Mouse (Mus musculus) adrenal gland (tissue): ENCODE data around the gene Pip4p1.

Experiments used
- intact Hi-C: fragments of 180-260 bp; cut with DNase I; formaldehyde crosslinking; loops from one replicate; pipeline ENCODE4 v1.15.1; 2025

Pip4p1 gene

GRCm38 (mm10) chr14:50895985-50896746, 34.5 kb downstream of the Pip4p1 start:
- intact Hi-C loops, result no loop called here

DNA sequence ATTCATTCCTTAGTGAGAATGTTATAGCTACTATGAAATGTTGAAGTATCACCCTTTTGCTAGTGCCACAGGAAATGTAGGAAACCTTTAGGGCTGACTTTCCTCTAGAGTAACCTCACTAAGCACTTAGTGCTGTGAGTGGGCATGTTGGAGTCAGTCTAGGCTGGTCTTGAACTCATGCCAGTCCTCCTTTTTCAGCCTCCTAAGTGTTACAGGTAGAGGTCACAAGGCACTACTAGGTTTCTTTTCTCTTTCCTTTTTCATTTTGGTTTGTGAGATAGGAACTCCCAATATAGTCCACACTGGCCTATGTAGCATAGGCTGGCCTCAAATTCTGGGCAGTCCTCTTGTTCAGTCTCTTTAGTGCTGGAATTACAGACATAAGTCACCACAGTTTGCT, 35.2 kb downstream of the Pip4p1 start:
- intact Hi-C loops, result no loop called here

DNA sequence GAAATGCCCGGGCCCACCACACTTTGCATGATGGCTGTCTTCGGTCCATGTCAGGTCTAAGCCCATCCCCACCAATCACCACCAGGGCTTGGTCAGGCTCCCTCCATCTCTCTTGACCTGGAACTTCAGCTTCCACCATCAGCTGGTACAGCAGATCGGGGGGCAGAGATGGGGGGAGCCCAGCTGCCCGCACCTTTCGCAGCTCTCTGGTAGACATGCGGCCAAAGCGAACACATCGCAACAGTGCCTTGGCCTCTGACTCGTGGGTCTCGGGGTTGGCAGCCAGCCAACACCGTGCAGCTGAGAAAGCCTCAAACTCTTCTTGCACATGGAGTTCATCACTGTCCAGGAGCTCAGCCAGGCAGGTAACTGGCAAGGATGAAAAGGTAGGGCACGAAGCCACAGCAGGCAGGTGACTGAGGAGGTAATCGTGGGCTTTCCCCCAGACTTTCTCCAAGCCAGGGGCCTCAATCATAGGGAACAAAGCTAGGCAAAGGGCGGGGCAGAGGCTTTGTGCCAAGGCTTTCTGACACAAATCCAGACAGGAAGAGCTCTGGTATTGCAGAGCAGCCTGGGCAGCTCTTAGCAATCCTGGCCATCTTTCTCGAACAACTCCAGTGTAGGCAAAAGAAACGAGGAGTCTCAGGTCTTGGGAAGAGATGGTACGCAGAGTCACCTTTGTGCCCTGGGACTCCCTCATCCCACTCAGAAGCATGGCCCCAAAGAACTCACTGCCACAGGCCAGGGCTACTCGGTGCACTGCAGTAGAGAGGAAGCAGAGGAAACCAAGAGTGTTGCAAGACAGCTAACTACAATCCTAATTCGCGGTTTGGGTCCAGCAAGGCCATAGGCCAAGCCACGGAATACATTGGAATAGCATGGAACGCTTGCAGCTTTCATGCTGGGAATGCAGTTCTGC, 37.9 kb downstream of the Pip4p1 start:
- intact Hi-C loops, result no loop called here

DNA sequence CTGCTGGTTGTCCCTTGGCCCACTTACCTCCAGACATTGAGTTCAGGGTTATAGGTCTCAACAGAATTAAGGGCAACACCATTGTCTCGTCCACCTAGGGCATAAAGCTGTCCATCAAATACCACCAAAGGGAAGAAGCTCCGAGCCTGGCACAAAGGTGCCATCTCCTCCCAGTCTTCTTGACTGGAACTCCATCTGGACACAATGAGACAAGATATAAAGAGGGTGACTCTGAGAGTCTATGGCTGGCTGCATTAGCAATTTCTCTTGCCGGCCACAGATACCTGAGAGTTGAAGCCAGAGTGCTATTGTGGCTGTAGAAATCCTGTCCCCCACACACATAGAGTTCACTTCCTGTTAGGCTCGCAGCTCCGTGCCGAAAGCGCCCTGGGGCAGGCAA, 38.6 kb downstream of the Pip4p1 start:
- intact Hi-C loops, result no loop called here

GRCm38 (mm10) chr14:50891621-50892020, 39.0 kb downstream of the Pip4p1 start:
- intact Hi-C loops, result no loop called here

DNA sequence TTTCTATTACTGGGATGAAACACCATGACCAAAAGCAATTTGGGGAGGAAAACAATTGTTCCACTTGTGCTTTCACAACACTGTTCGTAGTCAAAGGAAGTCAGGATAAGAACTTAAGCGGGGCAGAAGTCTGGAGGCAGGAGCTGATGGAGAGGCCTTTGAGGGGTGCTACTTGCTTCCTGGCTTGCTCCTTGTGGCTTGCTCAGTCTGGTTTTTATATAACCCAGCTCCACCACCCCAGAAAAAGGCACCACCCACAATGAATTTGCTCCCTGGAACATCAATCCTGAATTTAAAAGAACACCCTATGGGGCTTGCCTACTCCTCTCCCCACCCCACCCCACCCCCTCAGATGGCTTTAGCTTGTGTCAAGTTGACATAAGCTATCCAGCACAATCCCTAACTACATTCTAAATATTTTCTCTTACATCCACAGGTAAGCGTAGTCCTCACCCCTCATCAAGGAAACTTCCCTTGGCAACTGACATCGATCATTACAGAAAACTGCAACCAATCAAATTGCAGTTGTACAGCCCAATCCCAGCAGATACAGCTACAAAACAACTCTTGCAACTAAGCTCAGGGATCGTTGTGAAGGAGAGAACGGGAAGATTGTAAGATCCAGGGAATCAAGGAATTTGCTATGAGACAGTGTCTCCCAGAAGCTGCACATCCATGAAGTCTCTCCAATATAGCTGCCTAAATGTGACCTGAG, 54.3 kb downstream of the Pip4p1 start:
- intact Hi-C loops, result no loop called here
